Mouse (Mus musculus): ENCODE results near the gene Prkab2. TPM values are rescaled to one million over a fixed set of nuclear protein-coding genes. Genes with fewer than 3 reads are reported as not detected.

Prkab2 gene
- total RNA-seq, 2 experiments from 2014 or later, result 35.3 TPM

DNA sequence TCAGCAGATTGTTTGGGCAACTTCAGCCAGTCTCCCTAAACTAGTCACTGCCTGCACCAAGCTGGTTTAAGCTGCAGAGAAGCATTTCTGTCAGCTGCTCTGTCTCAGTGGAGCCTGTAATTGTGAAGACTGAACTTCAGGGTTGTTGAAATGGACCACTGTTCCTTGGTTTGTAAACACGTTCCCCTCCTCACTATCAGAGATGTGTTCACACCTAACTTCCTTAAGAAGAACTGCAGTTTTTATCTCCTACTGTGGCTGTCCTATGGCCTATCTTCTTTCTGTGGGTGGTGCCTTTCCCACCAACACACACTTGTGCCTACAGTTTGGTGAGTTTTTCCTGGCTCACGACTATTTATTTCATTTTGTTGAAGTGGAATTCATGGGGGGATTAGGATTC, 31.3 kb downstream of the Prkab2 start:
- DNase-seq (ENCODE audit: low spot score in 2 of 2), result no peak

DNA sequence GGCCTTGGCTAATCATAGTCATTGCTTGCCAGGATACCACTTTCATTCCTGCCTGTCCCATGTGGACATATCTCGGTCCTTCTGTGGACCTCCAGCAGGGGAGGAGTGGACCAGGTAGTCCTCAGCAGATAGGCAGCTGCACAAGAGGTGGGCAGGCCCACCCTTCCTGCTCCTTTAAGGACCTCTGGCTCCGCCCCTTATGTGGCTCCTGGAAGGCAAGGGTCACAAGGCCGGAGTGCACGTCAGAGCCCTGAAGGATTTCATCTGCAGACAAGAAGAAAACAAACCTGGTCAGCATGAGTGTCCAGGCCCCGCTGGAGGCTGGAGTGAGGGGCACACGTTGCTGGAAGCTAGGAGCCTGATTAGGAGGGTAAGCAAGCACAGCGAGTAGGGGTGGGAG, 32.6 kb downstream of the Prkab2 start:
- DNase-seq (ENCODE audit: low spot score in 2 of 2), result no peak

DNA sequence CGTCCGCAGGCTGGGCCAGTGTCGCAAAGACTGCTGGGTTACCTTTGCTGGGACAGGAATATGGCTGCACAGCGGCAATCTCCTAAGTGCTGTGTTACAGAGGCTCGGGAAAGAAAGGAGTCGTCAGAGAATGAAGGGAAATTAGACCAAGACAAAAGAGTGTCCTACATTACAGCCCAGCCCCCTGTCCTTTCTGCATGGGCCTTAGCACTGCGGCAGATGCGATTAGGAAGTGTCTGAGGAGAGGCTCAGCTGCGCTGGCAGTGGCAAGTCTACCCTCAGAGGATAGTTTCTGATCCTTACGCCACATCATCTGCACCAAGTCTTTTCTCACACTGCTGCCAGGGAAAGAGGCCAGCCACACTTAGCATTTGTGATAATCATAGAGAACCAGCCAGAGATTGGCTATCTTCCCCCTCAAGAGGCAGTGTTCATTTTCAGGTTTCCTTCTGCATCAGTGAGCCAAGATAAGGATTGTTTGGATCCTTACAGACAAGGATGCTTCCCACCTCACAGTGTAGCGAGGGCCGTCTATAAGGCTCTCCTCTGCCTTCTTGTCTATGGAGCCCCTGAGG, 33.5 kb downstream of the Prkab2 start:
- no peak for DNase-seq (ENCODE audit: low spot score in 2 of 2)

DNA sequence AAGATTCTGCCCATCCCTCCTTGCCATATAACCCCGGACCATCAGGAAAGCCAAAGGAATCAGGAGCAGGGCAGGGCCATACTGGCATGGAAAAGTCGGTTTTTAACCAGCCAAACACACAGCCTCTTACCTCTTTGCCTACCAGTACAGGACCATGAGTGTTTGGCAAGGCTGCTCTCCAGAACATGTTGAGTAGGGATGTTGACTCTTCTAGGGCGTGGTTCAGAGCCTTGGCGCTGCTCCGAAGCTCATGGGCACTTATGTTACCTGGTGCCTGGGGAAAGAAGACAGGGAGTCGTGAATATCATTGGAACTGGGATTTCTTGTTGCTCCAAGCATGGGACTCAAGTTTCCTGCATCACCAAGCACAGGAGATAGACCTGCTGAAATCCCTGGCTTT, 35.8 kb downstream of the Prkab2 start:
- no peak for DNase-seq (ENCODE audit: low spot score in 2 of 2)

DNA sequence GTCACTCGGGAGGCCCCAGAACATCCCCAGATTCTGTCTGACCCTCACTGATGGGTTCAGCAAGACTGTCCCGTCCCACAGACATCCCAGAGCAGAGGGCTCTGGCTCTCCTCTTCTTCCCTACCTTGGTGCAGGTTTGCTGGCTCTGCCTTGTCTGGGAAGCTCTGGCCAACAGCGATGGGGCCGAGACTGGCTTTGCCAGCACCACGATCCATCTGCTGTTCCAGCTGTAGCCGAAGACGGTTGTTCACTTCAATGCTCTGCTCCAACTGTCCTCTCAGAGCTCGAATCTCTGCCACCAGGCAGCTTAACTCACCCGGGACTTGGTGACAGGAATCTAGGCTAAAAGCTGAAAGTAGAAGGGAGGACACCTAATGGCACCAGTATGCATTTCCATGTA, 38.9 kb downstream of the Prkab2 start:
- no peak for DNase-seq (ENCODE audit: low spot score in 2 of 2)

DNA sequence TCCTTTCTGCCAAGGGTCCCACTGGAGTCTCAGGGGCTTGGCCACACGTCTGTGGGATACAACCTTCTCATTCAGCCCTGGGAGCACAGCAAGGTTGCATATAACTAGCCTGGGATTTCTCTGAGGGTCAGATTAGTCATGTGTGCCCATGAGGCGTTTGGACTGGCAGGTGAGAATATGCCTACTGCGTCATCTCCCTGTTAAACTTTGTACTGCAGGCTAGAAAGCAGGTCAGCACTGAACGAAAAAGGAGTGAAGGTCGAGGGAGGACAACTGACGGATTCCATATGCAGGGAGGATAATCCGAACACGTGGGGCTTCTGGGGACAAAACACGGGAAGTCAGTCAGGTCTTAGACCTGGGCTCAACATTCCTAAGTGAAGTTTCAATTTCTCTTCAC, 39.3 kb downstream of the Prkab2 start:
- DNase-seq (ENCODE audit: low spot score in 2 of 2), result no peak

DNA sequence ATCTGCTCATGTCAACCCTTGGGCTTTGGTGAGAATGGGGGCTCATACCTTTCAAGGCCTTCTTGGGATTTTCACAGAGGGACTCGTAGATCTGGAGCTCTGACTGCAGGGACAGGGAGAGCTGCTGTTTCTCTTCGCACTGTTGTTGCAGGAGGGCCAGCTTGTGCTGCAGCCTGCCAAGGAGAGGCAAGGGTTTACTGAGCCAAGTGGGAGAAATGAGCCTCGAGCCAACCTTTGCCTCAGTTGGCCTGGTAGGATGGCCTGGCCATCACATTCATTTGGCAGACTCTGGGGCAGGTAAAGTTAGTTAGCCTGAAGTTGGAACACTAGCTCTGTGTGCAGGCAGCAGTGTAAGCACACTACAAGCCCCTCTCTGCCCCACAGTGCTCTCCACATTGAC, 41.1 kb downstream of the Prkab2 start:
- no peak for DNase-seq (ENCODE audit: low spot score in 2 of 2)

DNA sequence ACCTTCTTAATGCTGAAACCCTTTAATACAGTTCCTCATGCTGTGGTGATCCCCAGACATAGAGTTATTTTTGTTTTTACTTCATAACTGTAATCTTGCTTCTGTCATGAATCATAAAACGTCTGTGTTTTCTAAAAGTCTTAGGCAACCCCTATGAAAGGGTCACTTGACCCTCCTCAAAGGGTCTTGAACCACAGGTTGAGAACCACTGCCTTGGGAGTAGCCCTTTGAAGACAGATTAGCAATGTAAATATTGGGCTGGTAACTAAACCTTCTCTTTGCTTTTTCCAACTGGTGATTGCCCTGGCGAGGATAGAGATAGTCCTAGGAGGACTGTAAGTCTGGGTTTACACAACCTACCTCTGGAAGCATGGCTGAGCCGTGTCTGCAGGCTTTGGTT, 43.2 kb downstream of the Prkab2 start:
- no peak for DNase-seq (ENCODE audit: low spot score in 2 of 2)

DNA sequence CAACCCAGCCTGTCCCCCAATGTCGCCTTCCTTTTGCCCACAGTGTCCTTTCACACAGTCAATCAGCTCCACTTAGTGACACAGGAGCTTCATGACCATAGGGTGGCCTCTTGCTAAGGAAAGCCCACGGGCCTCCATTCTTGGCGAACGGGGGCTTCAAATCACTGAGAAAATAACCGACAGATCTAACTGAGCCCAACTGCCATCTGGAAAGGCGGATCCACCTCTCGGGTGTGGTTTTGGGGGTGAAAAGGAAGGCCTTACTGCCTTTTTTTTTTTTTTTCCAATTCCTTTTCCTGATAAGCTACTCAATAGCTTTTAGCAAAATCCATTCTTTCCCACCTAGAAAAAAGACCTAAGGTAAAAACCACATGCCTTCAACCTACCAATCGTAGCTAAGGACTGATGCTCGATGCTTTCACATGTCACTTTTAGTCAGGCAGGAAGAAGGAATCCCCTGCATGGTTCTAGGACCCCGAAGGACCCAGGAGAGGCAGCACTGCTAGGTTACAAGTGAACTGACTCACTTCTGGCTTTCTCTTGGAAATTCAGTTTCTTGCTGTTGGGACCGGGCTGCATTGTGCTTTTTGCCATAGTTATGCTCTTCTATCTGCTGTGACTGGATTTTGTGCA, 44.6 kb downstream of the Prkab2 start:
- no peak for DNase-seq (ENCODE audit: low spot score in 2 of 2)

DNA sequence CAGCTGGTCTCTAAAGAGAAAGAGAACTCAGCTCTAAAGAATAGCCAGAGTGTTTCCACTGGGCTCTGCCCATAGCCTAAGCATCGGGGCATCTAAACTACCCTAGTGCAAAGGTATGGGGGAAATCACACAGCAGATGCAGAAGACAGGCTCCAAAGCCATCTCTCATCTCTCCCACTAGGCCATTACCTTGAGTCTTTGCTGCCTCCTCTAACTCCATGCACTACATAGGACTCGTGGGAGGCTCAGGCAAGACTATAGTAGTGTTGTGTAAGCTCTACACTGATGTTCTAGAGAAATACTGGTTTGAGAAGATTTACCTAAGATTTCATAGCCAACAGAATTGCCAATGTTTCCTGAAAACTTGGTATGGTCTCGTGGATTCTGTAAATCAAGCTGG, 47.5 kb downstream of the Prkab2 start:
- DNase-seq (ENCODE audit: low spot score in 2 of 2), result no peak

DNA sequence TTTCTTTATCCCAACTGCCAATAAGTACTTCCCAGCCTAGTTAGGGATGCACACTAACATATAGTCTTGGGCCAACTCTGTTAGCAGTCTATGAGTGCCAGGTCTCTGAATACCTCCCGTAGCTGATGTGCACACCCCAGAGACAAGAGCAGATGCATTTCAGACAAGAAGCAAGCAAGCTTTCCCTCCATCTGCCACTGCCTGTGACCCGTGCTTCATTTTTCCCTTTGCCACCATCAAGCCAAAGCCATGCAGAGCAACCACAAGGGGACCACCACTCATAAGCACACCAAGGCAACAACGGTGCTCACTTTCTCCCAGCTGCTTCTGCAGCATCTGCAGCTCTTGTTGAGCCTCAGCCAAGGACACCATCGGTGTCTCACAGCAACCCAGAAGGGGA, 48.6 kb downstream of the Prkab2 start:
- no peak for DNase-seq (ENCODE audit: low spot score in 2 of 2)

DNA sequence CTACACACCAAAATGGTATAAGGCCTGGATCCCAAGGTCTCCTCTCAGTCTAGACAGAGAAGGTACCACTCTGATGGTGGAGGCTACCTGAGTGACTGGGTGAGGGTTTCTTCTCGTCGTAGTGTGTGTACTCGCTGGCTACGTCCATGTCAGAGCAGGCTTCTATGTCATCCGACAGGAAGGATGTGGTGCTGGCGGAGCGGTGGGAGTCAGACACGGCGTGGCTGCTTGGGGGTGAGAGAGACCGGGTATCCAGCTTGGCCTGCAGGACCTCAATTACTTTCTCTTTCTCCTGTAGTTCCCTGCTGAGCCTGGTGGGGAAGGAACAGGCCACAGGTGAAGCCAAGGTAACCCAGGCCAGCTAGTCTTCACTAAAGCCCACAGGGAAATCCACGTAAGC, 52.1 kb downstream of the Prkab2 start:
- no peak for DNase-seq (ENCODE audit: low spot score in 2 of 2)

DNA sequence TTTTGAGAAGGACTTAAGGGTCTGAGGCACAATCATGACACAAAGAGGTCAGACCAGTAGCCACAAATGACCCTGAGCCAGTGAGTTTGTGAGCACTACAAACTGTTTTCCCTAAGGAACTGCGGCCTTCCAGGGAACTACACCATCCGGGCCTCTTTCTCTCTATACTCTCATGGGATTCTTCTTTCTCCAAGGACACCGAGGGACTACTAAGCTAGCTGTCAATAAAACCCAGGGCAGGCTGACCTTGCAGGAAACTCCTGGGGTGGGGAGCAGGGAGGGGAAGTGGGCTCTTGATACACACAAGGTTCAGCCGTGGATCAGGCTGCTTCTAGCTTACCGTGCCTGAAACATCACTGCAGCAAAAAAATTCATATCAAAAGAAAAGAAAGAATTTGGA, 52.9 kb downstream of the Prkab2 start:
- DNase-seq (ENCODE audit: low spot score in 2 of 2), result no peak

DNA sequence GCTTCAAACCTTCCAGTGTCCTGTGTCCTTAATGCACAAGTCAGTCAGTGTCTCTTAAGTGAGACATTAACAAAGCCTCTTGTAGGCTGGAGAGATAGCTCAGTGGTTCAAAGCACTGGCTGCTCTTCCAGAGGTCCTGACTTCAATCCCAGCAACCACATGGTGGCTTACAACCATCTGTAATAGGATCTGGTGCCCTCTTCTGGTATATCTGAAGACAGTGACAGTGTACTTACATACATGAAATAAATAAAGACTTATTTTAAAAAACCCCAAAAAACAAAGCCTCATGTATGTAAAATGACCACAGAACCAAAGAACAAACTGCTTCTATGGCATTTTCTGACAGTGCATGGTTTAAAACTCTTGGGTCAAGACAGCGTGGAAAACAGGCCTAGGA, 57.9 kb downstream of the Prkab2 start:
- no peak for DNase-seq (ENCODE audit: low spot score in 2 of 2)

DNA sequence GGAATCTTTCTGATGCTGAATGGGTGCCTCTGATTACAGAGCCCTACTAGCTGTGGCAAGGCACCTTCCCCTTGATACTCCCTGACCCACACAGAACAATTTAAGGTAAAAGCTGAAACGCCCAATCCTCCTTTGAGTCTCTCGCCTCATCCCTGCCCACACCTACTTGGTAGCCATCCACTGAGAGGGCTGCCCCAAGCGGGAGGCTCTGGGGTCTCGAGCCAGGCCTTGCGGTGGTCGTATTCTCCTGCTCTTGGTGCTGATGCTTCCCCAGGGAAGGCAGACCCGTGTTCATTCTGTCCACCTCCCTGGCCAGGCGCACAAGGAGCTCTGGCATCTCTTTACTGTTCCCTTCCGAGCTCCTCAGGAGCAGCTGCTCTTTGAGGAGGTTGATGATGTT, 61.1 kb downstream of the Prkab2 start:
- DNase-seq (ENCODE audit: low spot score in 2 of 2), result no peak

Small RNA genes within 50 kb of the gene (microRNA-seq; reads per million reads assigned to microRNA genes)
- 0 reads per million in 2 experiments for gene Mir7225

Other genes with a start within 250 kb of the Prkab2 start
- not detected for gene Olfr1402, start 236.2 kb upstream of the Prkab2 start, total RNA-seq (2021)
- gene Chd1l, start 48.0 kb upstream of the Prkab2 start, total RNA-seq (2021), result 10 to 100 TPM; 10.8 to 11.6 TPM
- gene Fmo5, start 29.4 kb upstream of the Prkab2 start, total RNA-seq (2021), result 1 to 10 TPM; 4.4 to 6.7 TPM
- not detected for gene Gm17651, start 16.5 kb downstream of the Prkab2 start, total RNA-seq (2021)
- gene Pde4dip, start 230.5 kb downstream of the Prkab2 start, total RNA-seq (2021), result 100 to 1,000 TPM; 228 to 229 TPM
- gene Sec22b, start 243.0 kb downstream of the Prkab2 start, total RNA-seq (2021), result 10 to 100 TPM; 77.2 to 80.5 TPM